Comparison of ENCODE assay signal across 26 mouse cellular contexts in the genomic region with DNA sequence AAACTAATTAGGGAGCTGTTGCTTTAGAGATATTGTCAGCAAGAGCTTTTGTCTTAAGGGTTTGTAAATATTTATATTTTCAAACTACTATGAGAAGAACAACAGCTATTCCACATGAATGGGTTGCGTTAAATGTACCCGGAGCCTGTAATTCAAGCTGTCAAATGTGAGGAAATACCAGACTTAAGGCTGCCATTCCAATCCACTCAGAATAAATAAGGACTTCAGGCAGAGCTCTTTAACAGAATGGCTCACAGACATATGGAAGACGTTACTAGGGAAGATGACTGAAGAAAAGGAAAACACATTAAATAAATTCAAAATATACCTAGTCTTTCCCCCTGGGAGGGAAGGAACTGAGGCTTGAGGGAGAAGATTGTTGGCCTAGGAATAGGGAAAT.
DNase-seq lines count a peak whose midpoint lies in the region; ATAC-seq and TF ChIP-seq lines count a peak whose summit lies in the region.
"Had no signal": no experiment of that assay in that cellular context is flagged by ENCODE, and none has a peak within 500 bp of the region (broad histone marks: within the 10 kb centered on the region; RNA-seq: fewer than 3 reads in every experiment).

No protein-coding gene starts in this region.

- H3K36me3 ChIP-seq in limb, embryonic 11.5 days (ENCODE audit: control insufficient read depth, insufficient read depth, low read length), result no peaks in the 10 kb centered on the region
- H3K36me3 ChIP-seq in limb, embryonic 10.5 days, result no peaks in the 10 kb centered on the region
- H3K36me3 ChIP-seq: forebrain, embryonic 12.5 days; heart, embryonic 15.5 days; hindbrain, embryonic 12.5 days; liver, embryonic 12.5 days; stomach, embryonic 15.5 days had no signal

- whole genome bisulfite sequencing in limb, embryonic 11.5 days, result 30% methylated on average over 3 of the region's 3 CpGs
- WGBS in limb, embryonic 10.5 days, result 29% methylated on average over 3 of the region's 3 CpGs

- 0 out of 2 replicates have a peak, but pooled peaks have one; percentile 39 for ATAC-seq in limb, embryonic 11.5 days (ENCODE audit: insufficient number of reproducible peaks, low FRiP score, low TSS enrichment, low read depth)
- ATAC-seq: CD4-positive, CD25-positive, alpha-beta regulatory T cell, adult 4 months; intestine, postnatal 0 days; liver, embryonic 12.5 days; liver, postnatal 0 days had no signal

- no peak overlapping the region for H3K9ac ChIP-seq in limb, embryonic 11.5 days (ENCODE audit: low read length)
- H3K9ac ChIP-seq: forebrain, embryonic 12.5 days; heart, embryonic 15.5 days; hindbrain, embryonic 12.5 days; liver, embryonic 12.5 days; liver, postnatal 0 days; stomach, embryonic 15.5 days had no signal

- DNase-seq in limb, embryonic 11.5 days (ENCODE audit: low spot score), result no peak
- DNase-seq in limb, embryonic 10.5 days (ENCODE audit: low spot score), result no peak
- peak; percentile 39 for DNase-seq in embryo, embryonic 11 days
- peak; percentile 12 for DNase-seq in forelimb bud, embryonic 11.5 days (ENCODE audit: low read depth, low spot score)
- no peak for DNase-seq in layer of hippocampus, adult 2 months (ENCODE audit: low spot score in 2 of 2)
- DNase-seq in yolk sac, embryonic 10.5 days (ENCODE audit: low spot score), result no peak
- no peak for DNase-seq in right cerebral cortex, adult 18-20 months
- DNase-seq: adrenal gland, postnatal 25 days; cerebellum, adult 2 months; cerebellum, postnatal 14 days; gastrocnemius, postnatal 14 days; kidney, adult 9 months; kidney, postnatal 14 days; left cerebral cortex, postnatal 4 days; liver, postnatal 0 days; midbrain, embryonic 14.5 days; right cerebral cortex, postnatal 14 days had no signal

- no peaks in the 10 kb centered on the region for H3K4me1 ChIP-seq in limb, embryonic 11.5 days (ENCODE audit: control insufficient read depth, insufficient read depth, low read length)
- H3K4me1 ChIP-seq in limb, embryonic 10.5 days, result no peaks in the 10 kb centered on the region
- H3K4me1 ChIP-seq: forebrain, embryonic 12.5 days; heart, embryonic 15.5 days; hindbrain, embryonic 12.5 days; liver, embryonic 12.5 days; stomach, embryonic 15.5 days had no signal

- H3K4me2 ChIP-seq in limb, embryonic 11.5 days (ENCODE audit: low read depth, severe bottlenecking), result no peak overlapping the region
- H3K4me2 ChIP-seq: forebrain, embryonic 12.5 days; heart, embryonic 15.5 days; hindbrain, embryonic 12.5 days; liver, embryonic 12.5 days; stomach, embryonic 15.5 days had no signal

- no peak for TF ChIP-seq CTCF in layer of hippocampus, adult 2 months (conservative IDR thresholded peaks at IDR 0.05)

- H3K27ac ChIP-seq in limb, embryonic 11.5 days (replicated peaks; ENCODE audit: low read depth, low read length), result no peak overlapping the region
- no peak overlapping the region for H3K27ac ChIP-seq in limb, embryonic 10.5 days
- H3K27ac ChIP-seq in layer of hippocampus, adult 2 months, result no peak overlapping the region
- H3K27ac ChIP-seq: forebrain, embryonic 12.5 days; heart, embryonic 15.5 days; hindbrain, embryonic 12.5 days; liver, embryonic 12.5 days; macrophage; stomach, embryonic 15.5 days had no signal

- no peaks in the 10 kb centered on the region for H3K9me3 ChIP-seq in limb, embryonic 11.5 days (ENCODE audit: control insufficient read depth, low read length)
- H3K9me3 ChIP-seq in limb, embryonic 10.5 days (replicated peaks), result no peaks in the 10 kb centered on the region
- H3K9me3 ChIP-seq: forebrain, embryonic 12.5 days; heart, embryonic 15.5 days; hindbrain, embryonic 12.5 days; liver, embryonic 12.5 days; stomach, embryonic 15.5 days had no signal

- H3K27me3 ChIP-seq in limb, embryonic 11.5 days (ENCODE audit: control insufficient read depth, insufficient read depth, low read length), result no peaks in the 10 kb centered on the region
- H3K27me3 ChIP-seq in limb, embryonic 10.5 days (ENCODE audit: low read depth, poor library complexity, severe bottlenecking), result no peaks in the 10 kb centered on the region
- H3K27me3 ChIP-seq: forebrain, embryonic 12.5 days; heart, embryonic 15.5 days; hindbrain, embryonic 12.5 days; liver, embryonic 12.5 days; stomach, embryonic 15.5 days had no signal

- H3K4me3 ChIP-seq in limb, embryonic 11.5 days (ENCODE audit: low read depth, low read length), result no peak overlapping the region
- H3K4me3 ChIP-seq in limb, embryonic 10.5 days, result no peak overlapping the region
- no peak overlapping the region for H3K4me3 ChIP-seq in layer of hippocampus, adult 2 months
- H3K4me3 ChIP-seq: erythroblast, embryonic 14.5 days; forebrain, embryonic 12.5 days; heart, embryonic 15.5 days; hindbrain, embryonic 12.5 days; liver, embryonic 12.5 days; stomach, embryonic 15.5 days had no signal

Comparison
In these comparisons a context has a peak if more than half of its experiments do, and no peak if none do; other contexts are left out.
1. DNase-seq: peak in embryo, embryonic 11 days (single experiment) and forelimb bud, embryonic 11.5 days (single experiment); none in limb, embryonic 11.5 days (single experiment), limb, embryonic 10.5 days (single experiment), layer of hippocampus, adult 2 months (0 of 2), yolk sac, embryonic 10.5 days (single experiment) and right cerebral cortex, adult 18-20 months (single experiment).